Mouse (Mus musculus) forebrain, embryonic 14.5 days (tissue): ENCODE data around the gene H6pd. TPM values are rescaled to one million over a fixed set of nuclear protein-coding genes. Genes with fewer than 3 reads are reported as not detected.

Source experiments
- ATAC-seq: fragments of 200-750 bp; cut with Nextera tagmentation; 2 replicates; pipeline ENCODE4 v1.8.0; 2017; ENCODE audit warnings: mild to moderate bottlenecking, moderate library complexity
- DNase-seq: peaks from one replicate; pipeline ENCODE4 v3.0.0-alpha.2; 2015; ENCODE audit warnings: low spot score
- H3K27ac ChIP-seq: fragments of 300-500 bp; sonication (generic); 2 replicates; pipeline ENCODE4 v1.5.1; 2014; ENCODE audit warnings: low read depth, mild to moderate bottlenecking, control low read depth, low read length, moderate library complexity
- H3K27me3 ChIP-seq: fragments of 300-500 bp; sonication (generic); replicated peaks from 2 replicates; pipeline ENCODE4 v1.6.1; 2014; ENCODE audit warnings: low read length, control low read depth, mixed read lengths; ENCODE audit not compliant: control insufficient read depth, insufficient read depth
- H3K36me3 ChIP-seq: fragments of 300-500 bp; sonication (generic); 2 replicates; pipeline ENCODE4 v1.6.1; 2014; ENCODE audit warnings: low read length, control low read depth; ENCODE audit not compliant: control insufficient read depth, insufficient read depth
- H3K4me1 ChIP-seq: fragments of 300-500 bp; sonication (generic); 2 replicates; pipeline ENCODE4 v1.6.1; 2014; ENCODE audit warnings: antibody characterized with exemption, low read length, control low read depth; ENCODE audit not compliant: control insufficient read depth, insufficient read depth
- H3K4me2 ChIP-seq: fragments of 300-500 bp; sonication (generic); 2 replicates; pipeline ENCODE4 v1.6.1; 2014; ENCODE audit warnings: mild to moderate bottlenecking, control low read depth, low read length
- H3K4me3 ChIP-seq: fragments of 300-500 bp; sonication (generic); 2 replicates; pipeline ENCODE4 v1.5.1; 2014; ENCODE audit warnings: low read depth, low read length, control low read depth
- H3K9ac ChIP-seq: fragments of 300-500 bp; sonication (generic); 2 replicates; pipeline ENCODE4 v1.6.1; 2014; ENCODE audit warnings: mild to moderate bottlenecking, low read length, control low read depth, moderate library complexity
- H3K9me3 ChIP-seq: fragments of 300-500 bp; sonication (generic); replicated peaks from 2 replicates; pipeline ENCODE4 v1.6.1; 2016; ENCODE audit warnings: low read length, control low read depth, mixed read lengths; ENCODE audit not compliant: control insufficient read depth
- WGBS: fragments of 180-500 bp; shearing (Covaris S2); extraction: QIAGEN DNeasy Blood & Tissue Kit; methylation state at CpG from one replicate; pipeline ENCODE4 v1.1.7; 2014; 5-methylcytosine and 5-hydroxymethylcytosine counted together
- polyA plus RNA-seq: library from polyadenylated mRNA; unstranded; fragments of >200 nt; fragmentation: Nextera tagmentation; extraction: Ambion mirVana; gene quantifications from 2 replicates; pipeline ENCODE4 v1.2.1, GENCODE M21; 2014

H6pd gene
- polyA plus RNA-seq: 1.5 and 1.8 TPM in 2 replicates

- WGBS: 6% methylated on average over 47 of the region's 52 CpGs
- DNase-seq: peak; percentile 91
Observed at GRCm38 (mm10) chr4:150008853-150009586, at the start of gene H6pd. Gene H6pd (minus strand): TSS chr4:150009023.

GRCm38 (mm10) chr4:150057722-150058121 lies 48.9 kb upstream of the H6pd start:
- H3K9me3 ChIP-seq: no peaks in the 10 kb centered on the region
- no peak overlapping the region for H3K4me3 ChIP-seq
- no peak overlapping the region for H3K27ac ChIP-seq
- H3K9ac ChIP-seq: no peak overlapping the region
- DNase-seq (no peak), ATAC-seq (no peak)
- no peak overlapping the region for H3K4me2 ChIP-seq
- no peaks in the 10 kb centered on the region for H3K36me3 ChIP-seq
- H3K4me1 ChIP-seq: no peaks in the 10 kb centered on the region
- WGBS: 90% methylated on average over 12 of the region's 12 CpGs
- no peaks in the 10 kb centered on the region for H3K27me3 ChIP-seq

More at GRCm38 (mm10) chr4:150008853-150009586, at the start of gene H6pd:
- Histone ChIP-seq H3K9me3 (no peaks in the 10 kb centered on the region), H3K9ac (peak within 1 kb of the TSS; percentile 77), H3K27me3 (no peaks in the 10 kb centered on the region), H3K27ac (peak within 1 kb of the TSS; percentile 78), H3K36me3 (no peaks in the 10 kb centered on the region), H3K4me1 (peaks cover 4% of the 10 kb centered on the region), H3K4me2 (peak within 1 kb of the TSS; percentile 87), H3K4me3 (peak within 1 kb of the TSS; percentile 74)
- ATAC-seq: peak; percentile 93

GRCm38 (mm10) chr4:150056171-150056570 lies 47.3 kb upstream of the H6pd start:
- Histone ChIP-seq H3K36me3 (no peaks in the 10 kb centered on the region), H3K4me1 (no peaks in the 10 kb centered on the region)
- 87% methylated on average over 7 of the region's 7 CpGs for WGBS

GRCm38 (mm10) chr4:150052380-150052779 lies 43.6 kb upstream of the H6pd start:
- H3K36me3 ChIP-seq: no peaks in the 10 kb centered on the region
- 95% methylated on average over 3 of the region's 3 CpGs for WGBS
- ATAC-seq: no peak

More at GRCm38 (mm10) chr4:150056171-150056570, 47.3 kb upstream of the H6pd start:
- no peak overlapping the region for H3K9ac ChIP-seq
- ATAC-seq (no peak), DNase-seq (no peak)
- no peaks in the 10 kb centered on the region for H3K27me3 ChIP-seq
- H3K4me3 ChIP-seq: no peak overlapping the region
- H3K4me2 ChIP-seq: no peak overlapping the region
- no peak overlapping the region for H3K27ac ChIP-seq
- no peaks in the 10 kb centered on the region for H3K9me3 ChIP-seq

GRCm38 (mm10) chr4:150051514-150051913 lies 42.7 kb upstream of the H6pd start:
- Histone ChIP-seq H3K36me3 (no peaks in the 10 kb centered on the region), H3K4me1 (peaks cover 14% of the 10 kb centered on the region), H3K27me3 (peaks cover 34% of the 10 kb centered on the region), H3K9me3 (no peaks in the 10 kb centered on the region), H3K9ac (no peak overlapping the region), H3K27ac (no peak overlapping the region), H3K4me3 (no peak overlapping the region), H3K4me2 (no peak overlapping the region)
- ATAC-seq (no peak), DNase-seq (no peak)
- 79% methylated on average over 8 of the region's 8 CpGs for WGBS

More at GRCm38 (mm10) chr4:150052380-150052779, 43.6 kb upstream of the H6pd start:
- Histone ChIP-seq H3K9me3 (no peaks in the 10 kb centered on the region), H3K9ac (no peak overlapping the region), H3K4me1 (peaks cover 14% of the 10 kb centered on the region), H3K27ac (no peak overlapping the region), H3K4me2 (no peak overlapping the region), H3K4me3 (no peak overlapping the region), H3K27me3 (peaks cover 33% of the 10 kb centered on the region)
- DNase-seq: no peak

GRCm38 (mm10) chr4:150049564-150050226 lies 40.9 kb upstream of the H6pd start:
- H3K9me3 ChIP-seq: no peaks in the 10 kb centered on the region
- no peak overlapping the region for H3K4me2 ChIP-seq
- H3K27me3 ChIP-seq: peaks cover 34% of the 10 kb centered on the region
- WGBS: 22% methylated on average over 13 of the region's 13 CpGs
- H3K36me3 ChIP-seq: no peaks in the 10 kb centered on the region
- no peak for ATAC-seq
- H3K4me1 ChIP-seq: peaks cover 14% of the 10 kb centered on the region
- H3K4me3 ChIP-seq: no peak overlapping the region
- no peak overlapping the region for H3K27ac ChIP-seq
- no peak for DNase-seq
- no peak overlapping the region for H3K9ac ChIP-seq

GRCm38 (mm10) chr4:150049157-150049513 lies 40.3 kb upstream of the H6pd start:
- Histone ChIP-seq H3K4me3 (peak overlapping the region; percentile 39), H3K4me2 (peak overlapping the region; percentile 59), H3K27ac (no peak overlapping the region), H3K27me3 (peaks cover 34% of the 10 kb centered on the region), H3K4me1 (peaks cover 14% of the 10 kb centered on the region), H3K9me3 (no peaks in the 10 kb centered on the region), H3K36me3 (no peaks in the 10 kb centered on the region), H3K9ac (peak overlapping the region; percentile 50)
- ATAC-seq (no peak), DNase-seq (no peak)
- WGBS: 22% methylated on average over 15 of the region's 15 CpGs

GRCm38 (mm10) chr4:150048478-150049156 lies 39.8 kb upstream of the H6pd start:
- ATAC-seq: 0 out of 2 replicates have a peak, but pooled peaks have one; percentile 20
- DNase-seq: peak; percentile 24
- Histone ChIP-seq H3K27me3 (peaks cover 34% of the 10 kb centered on the region), H3K4me1 (peaks cover 14% of the 10 kb centered on the region), H3K27ac (no peak overlapping the region), H3K9ac (peak overlapping the region; percentile 50), H3K36me3 (no peaks in the 10 kb centered on the region), H3K4me2 (peak overlapping the region; percentile 59), H3K4me3 (peak overlapping the region; percentile 39), H3K9me3 (no peaks in the 10 kb centered on the region)
- under 1% methylated on average over 41 of the region's 49 CpGs for WGBS
